Mouse (Mus musculus): ENCODE measurements at regions not wholly inside any gene's neighbourhood (a gene's known extent, or its start where the extent isn't known, plus 50 kb on each side); places are given as distances from the start of the nearest gene placed in this dataset.

GRCm38 (mm10) chr7:68610499-68610898, 138.5 kb downstream of the Arrdc4 start:
- no peaks in the 10 kb centered on the region for H3K27me3 ChIP-seq (ENCODE audit: control insufficient read depth, insufficient read depth, low read length, poor library complexity, severe bottlenecking)
- no peak overlapping the region for H3K4me3 ChIP-seq (ENCODE audit: low read depth, low read length)
- H3K9ac ChIP-seq (ENCODE audit: low read depth, poor library complexity, severe bottlenecking) = no peak overlapping the region
- H3K36me3 ChIP-seq (ENCODE audit: control insufficient read depth, insufficient read depth, low read length, poor library complexity, severe bottlenecking) = no peaks in the 10 kb centered on the region
- TF ChIP-seq CTCF (IDR thresholded peaks at IDR 0.05; ENCODE audit: low read depth, low read length) = no peak
- TF ChIP-seq POLR2A (IDR thresholded peaks at IDR 0.05; ENCODE audit: insufficient read depth, low read length) = no peak
- no peak for TF ChIP-seq EP300 (IDR thresholded peaks at IDR 0.05; ENCODE audit: insufficient read depth, low read depth, low read length)
- H3K4me1 ChIP-seq (ENCODE audit: control insufficient read depth, insufficient read depth, low read length) = no peaks in the 10 kb centered on the region
- no peak overlapping the region for H3K27ac ChIP-seq (ENCODE audit: insufficient read depth, low read length)
- H3K9me3 ChIP-seq (replicated peaks; ENCODE audit: control insufficient read depth, insufficient read depth, low read length, poor library complexity, severe bottlenecking) = no peaks in the 10 kb centered on the region

- H3K4me1 ChIP-seq (ENCODE audit: control insufficient read depth, insufficient read depth, low read length) = no peaks in the 10 kb centered on the region
- no peak overlapping the region for H3K9ac ChIP-seq (ENCODE audit: low read depth, poor library complexity, severe bottlenecking)
- H3K36me3 ChIP-seq (ENCODE audit: control insufficient read depth, insufficient read depth, low read length, poor library complexity, severe bottlenecking) = no peaks in the 10 kb centered on the region
- no peak overlapping the region for H3K4me3 ChIP-seq (ENCODE audit: low read depth, low read length)
- TF ChIP-seq EP300 (IDR thresholded peaks at IDR 0.05; ENCODE audit: insufficient read depth, low read depth, low read length) = no peak
- no peak for TF ChIP-seq POLR2A (IDR thresholded peaks at IDR 0.05; ENCODE audit: insufficient read depth, low read length)
- TF ChIP-seq CTCF (IDR thresholded peaks at IDR 0.05; ENCODE audit: low read depth, low read length) = no peak
- H3K9me3 ChIP-seq (replicated peaks; ENCODE audit: control insufficient read depth, insufficient read depth, low read length, poor library complexity, severe bottlenecking) = no peaks in the 10 kb centered on the region
- H3K27me3 ChIP-seq (ENCODE audit: control insufficient read depth, insufficient read depth, low read length, poor library complexity, severe bottlenecking) = no peaks in the 10 kb centered on the region
- H3K27ac ChIP-seq (ENCODE audit: insufficient read depth, low read length) = no peak overlapping the region
Measured at GRCm38 (mm10) chr7:68607170-68607569, 141.9 kb downstream of the Arrdc4 start.

GRCm38 (mm10) chr7:68606278-68606677, 142.8 kb downstream of the Arrdc4 start:
- Histone ChIP-seq H3K9ac (ENCODE audit: low read depth, poor library complexity, severe bottlenecking) (no peak overlapping the region), H3K36me3 (ENCODE audit: control insufficient read depth, insufficient read depth, low read length, poor library complexity, severe bottlenecking) (no peaks in the 10 kb centered on the region), H3K27me3 (ENCODE audit: control insufficient read depth, insufficient read depth, low read length, poor library complexity, severe bottlenecking) (no peaks in the 10 kb centered on the region), H3K27ac (ENCODE audit: insufficient read depth, low read length) (no peak overlapping the region), H3K4me3 (ENCODE audit: low read depth, low read length) (no peak overlapping the region), H3K9me3 (replicated peaks; ENCODE audit: control insufficient read depth, insufficient read depth, low read length, poor library complexity, severe bottlenecking) (no peaks in the 10 kb centered on the region), H3K4me1 (ENCODE audit: control insufficient read depth, insufficient read depth, low read length) (no peaks in the 10 kb centered on the region)
- TF ChIP-seq POLR2A (IDR thresholded peaks at IDR 0.05; ENCODE audit: insufficient read depth, low read length) = no peak
- no peak for TF ChIP-seq CTCF (IDR thresholded peaks at IDR 0.05; ENCODE audit: low read depth, low read length)
- TF ChIP-seq EP300 (IDR thresholded peaks at IDR 0.05; ENCODE audit: insufficient read depth, low read depth, low read length) = no peak

GRCm38 (mm10) chr7:68603711-68604110, 145.3 kb downstream of the Arrdc4 start:
- Histone ChIP-seq H3K4me1 (ENCODE audit: control insufficient read depth, insufficient read depth, low read length) (no peaks in the 10 kb centered on the region), H3K27ac (ENCODE audit: insufficient read depth, low read length) (no peak overlapping the region), H3K27me3 (ENCODE audit: control insufficient read depth, insufficient read depth, low read length, poor library complexity, severe bottlenecking) (peaks cover 1% of the 10 kb centered on the region; the same call in 1 of the 2 replicates), H3K9me3 (replicated peaks; ENCODE audit: control insufficient read depth, insufficient read depth, low read length, poor library complexity, severe bottlenecking) (no peaks in the 10 kb centered on the region), H3K9ac (ENCODE audit: low read depth, poor library complexity, severe bottlenecking) (no peak overlapping the region), H3K36me3 (ENCODE audit: control insufficient read depth, insufficient read depth, low read length, poor library complexity, severe bottlenecking) (no peaks in the 10 kb centered on the region), H3K4me3 (ENCODE audit: low read depth, low read length) (no peak overlapping the region)
- TF ChIP-seq CTCF (IDR thresholded peaks at IDR 0.05; ENCODE audit: low read depth, low read length) (no peak), POLR2A (IDR thresholded peaks at IDR 0.05; ENCODE audit: insufficient read depth, low read length) (no peak), EP300 (IDR thresholded peaks at IDR 0.05; ENCODE audit: insufficient read depth, low read depth, low read length) (no peak)

GRCm38 (mm10) chr7:68602003-68602402, 147.0 kb downstream of the Arrdc4 start:
- TF ChIP-seq EP300 (IDR thresholded peaks at IDR 0.05; ENCODE audit: insufficient read depth, low read depth, low read length) = no peak
- no peak overlapping the region for H3K27ac ChIP-seq (ENCODE audit: insufficient read depth, low read length)
- no peaks in the 10 kb centered on the region for H3K4me1 ChIP-seq (ENCODE audit: control insufficient read depth, insufficient read depth, low read length)
- peaks cover 1% of the 10 kb centered on the region; the same call in 1 of the 2 replicates for H3K27me3 ChIP-seq (ENCODE audit: control insufficient read depth, insufficient read depth, low read length, poor library complexity, severe bottlenecking)
- no peaks in the 10 kb centered on the region for H3K9me3 ChIP-seq (replicated peaks; ENCODE audit: control insufficient read depth, insufficient read depth, low read length, poor library complexity, severe bottlenecking)
- no peaks in the 10 kb centered on the region for H3K36me3 ChIP-seq (ENCODE audit: control insufficient read depth, insufficient read depth, low read length, poor library complexity, severe bottlenecking)
- no peak overlapping the region for H3K9ac ChIP-seq (ENCODE audit: low read depth, poor library complexity, severe bottlenecking)
- no peak overlapping the region for H3K4me3 ChIP-seq (ENCODE audit: low read depth, low read length)

- no peak overlapping the region for H3K27ac ChIP-seq (ENCODE audit: insufficient read depth, low read length)
- H3K36me3 ChIP-seq (ENCODE audit: control insufficient read depth, insufficient read depth, low read length, poor library complexity, severe bottlenecking) = no peaks in the 10 kb centered on the region
- H3K9ac ChIP-seq (ENCODE audit: low read depth, poor library complexity, severe bottlenecking) = no peak overlapping the region
- TF ChIP-seq CTCF (IDR thresholded peaks at IDR 0.05; ENCODE audit: low read depth, low read length) (no peak), EP300 (IDR thresholded peaks at IDR 0.05; ENCODE audit: insufficient read depth, low read depth, low read length) (no peak), POLR2A (IDR thresholded peaks at IDR 0.05; ENCODE audit: insufficient read depth, low read length) (no peak)
- H3K9me3 ChIP-seq (replicated peaks; ENCODE audit: control insufficient read depth, insufficient read depth, low read length, poor library complexity, severe bottlenecking) = no peaks in the 10 kb centered on the region
- no peaks in the 10 kb centered on the region for H3K27me3 ChIP-seq (ENCODE audit: control insufficient read depth, insufficient read depth, low read length, poor library complexity, severe bottlenecking)
- H3K4me1 ChIP-seq (ENCODE audit: control insufficient read depth, insufficient read depth, low read length) = no peaks in the 10 kb centered on the region
- no peak overlapping the region for H3K4me3 ChIP-seq (ENCODE audit: low read depth, low read length)
Measured at GRCm38 (mm10) chr7:68594017-68594386, 155.0 kb downstream of the Arrdc4 start.

Data from ES-Bruce4 (cell line).